Mouse (Mus musculus) cerebellum, adult 2 months (tissue): ENCODE results near the gene Myof.

Experiments
- CTCF ChIP-seq: fragments of 200-500 bp; IDR thresholded peaks from 2 replicates; pipeline ENCODE4 v1.5.1; 2011; ENCODE audit warnings: low read depth, mild to moderate bottlenecking, control low read depth, low read length, moderate library complexity, borderline replicate concordance; ENCODE audit not compliant: insufficient read depth
- POLR2A ChIP-seq: fragments of 200-500 bp; IDR thresholded peaks from 2 replicates; pipeline ENCODE4 v1.6.1; 2011; ENCODE audit warnings: low read length, control low read depth, borderline replicate concordance; ENCODE audit not compliant: insufficient read depth

GRCm38 (mm10) chr19:38004809-38005380 lies 38.5 kb downstream of the Myof start:
- no peak for TF ChIP-seq POLR2A
- no peak for TF ChIP-seq CTCF
